Mouse (Mus musculus): Measurements from ENCODE around the gene Tspan32. TPM values are rescaled to one million over a fixed set of nuclear protein-coding genes. Genes with fewer than 3 reads are reported as not detected.

The Tspan32 gene
- polyA plus RNA-seq (2015; fragmentation: Illumina TruSeq; extraction: RNeasy Lipid Tissue Mini Kit (QIAGEN cat#74804); ENCODE audit: insufficient read depth, low replicate concordance), result 157 TPM

DNA sequence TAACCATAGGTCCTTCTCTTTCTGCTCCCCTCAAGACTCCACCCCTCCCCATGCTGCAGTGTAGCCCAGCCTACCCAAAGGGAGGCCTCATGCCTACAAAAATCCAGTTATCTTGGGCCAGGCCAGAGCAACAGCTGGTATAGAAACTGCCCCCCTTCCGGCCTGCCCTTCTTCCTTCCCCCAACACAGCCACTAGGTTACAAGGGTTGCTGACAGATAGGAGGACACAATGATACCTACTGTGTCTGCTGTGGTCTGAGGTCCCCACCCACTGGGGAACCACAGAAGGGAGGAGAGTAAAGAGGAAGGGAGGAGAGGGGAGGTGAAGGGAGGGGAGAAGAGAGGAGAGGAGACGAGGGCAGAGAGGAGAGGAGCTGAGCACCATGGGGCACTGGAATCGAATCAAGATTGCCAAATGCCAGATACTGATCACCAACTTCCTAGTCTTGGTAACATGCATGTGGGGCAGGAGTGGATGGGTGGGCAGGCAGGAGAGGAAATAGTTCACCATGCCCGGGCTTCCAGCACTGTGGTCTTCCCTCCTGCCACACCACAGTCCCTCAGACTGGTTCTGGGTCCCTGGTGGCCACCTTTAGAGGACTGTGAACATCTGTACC, at the start of gene Tspan32:
TSS of gene Tspan32 (plus strand) at position 320 of the 617 bp plus-strand sequence.

DNA sequence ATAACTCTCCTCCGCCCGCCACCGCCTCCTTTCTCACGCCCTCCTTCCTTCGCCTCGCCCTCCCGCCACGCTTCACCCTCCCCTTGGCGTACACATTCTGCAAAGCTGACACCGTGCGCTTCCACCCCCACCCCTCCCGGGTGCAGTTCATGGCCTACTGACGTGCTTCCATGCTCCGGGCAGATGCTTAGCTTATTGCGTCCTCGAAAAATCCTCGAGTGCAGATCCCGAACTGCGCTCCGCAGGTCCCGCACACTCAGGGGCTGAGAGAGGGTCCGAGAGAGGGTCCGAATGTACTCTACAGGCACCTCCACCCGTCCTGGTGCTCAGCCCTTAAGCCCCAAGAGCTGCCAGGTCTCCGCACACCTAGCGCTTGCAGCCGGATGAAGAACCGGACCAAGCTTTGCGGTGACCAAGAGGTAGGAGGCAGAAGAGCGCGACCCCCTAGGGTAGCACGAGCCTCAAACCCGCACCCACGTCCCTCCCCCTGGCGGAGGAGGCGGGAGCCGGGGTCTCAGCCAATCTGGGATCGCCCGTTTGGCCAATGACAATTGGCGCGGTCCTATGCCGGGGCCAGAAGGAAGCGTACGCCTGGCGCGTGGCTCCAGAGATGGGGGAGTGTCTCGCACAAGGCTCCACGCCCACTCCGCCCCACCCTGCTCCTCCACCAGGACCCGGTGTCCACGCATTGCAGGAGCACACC, 35.9 kb upstream of the Tspan32 start, which contains the start of gene Ascl2:
TSS of gene Ascl2 (minus strand) at position 456 of the 703 bp plus-strand sequence.

DNA sequence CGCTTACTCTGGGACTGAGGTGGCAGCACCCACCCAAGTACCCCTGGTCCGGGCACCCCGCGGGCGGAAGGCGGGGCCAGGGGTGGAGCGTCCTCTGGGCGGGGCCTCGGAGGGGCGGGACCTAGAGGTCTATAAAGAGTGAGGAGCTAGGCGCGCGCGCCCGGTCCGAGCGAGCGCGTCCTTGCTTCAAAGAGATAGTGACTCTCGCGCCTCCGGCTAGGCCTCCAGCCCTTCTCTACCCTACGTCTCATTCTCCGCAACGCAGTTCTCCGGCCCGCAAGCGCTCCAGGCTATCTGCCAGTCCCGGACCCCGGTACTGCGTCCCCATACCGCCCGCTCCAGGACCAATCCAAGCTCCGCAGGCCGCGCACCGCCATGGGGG, 47.8 kb downstream of the Tspan32 start, which contains the start of gene Cd81:
TSS of gene Cd81 (plus strand) at position 114 of the 382 bp plus-strand sequence.

GRCm38 (mm10) chr7:143068882-143069591, 64.2 kb downstream of the Tspan32 start, which contains the start of gene Tssc4:
TSS of gene Tssc4 (plus strand) at chr7:143069249.

Other genes starting within 250 kb of the Tspan32 start
- not detected for gene Th, start 73.9 kb upstream of the Tspan32 start, polyA plus RNA-seq (2015; fragmentation: Illumina TruSeq; extraction: RNeasy Lipid Tissue Mini Kit (QIAGEN cat#74804); ENCODE audit: insufficient read depth, low replicate concordance)
- not detected for gene Ascl2, start 35.8 kb upstream of the Tspan32 start, polyA plus RNA-seq (2015; fragmentation: Illumina TruSeq; extraction: RNeasy Lipid Tissue Mini Kit (QIAGEN cat#74804); ENCODE audit: insufficient read depth, low replicate concordance)
- gene Cd81, start 47.7 kb downstream of the Tspan32 start, polyA plus RNA-seq (2015; fragmentation: Illumina TruSeq; extraction: RNeasy Lipid Tissue Mini Kit (QIAGEN cat#74804); ENCODE audit: insufficient read depth, low replicate concordance), result 194 TPM
- 8.1 TPM for gene Tssc4, start 64.2 kb downstream of the Tspan32 start, polyA plus RNA-seq (2015; fragmentation: Illumina TruSeq; extraction: RNeasy Lipid Tissue Mini Kit (QIAGEN cat#74804); ENCODE audit: insufficient read depth, low replicate concordance)
- 0.51 TPM for gene Trpm5, start 89.6 kb downstream of the Tspan32 start, polyA plus RNA-seq (2015; fragmentation: Illumina TruSeq; extraction: RNeasy Lipid Tissue Mini Kit (QIAGEN cat#74804); ENCODE audit: insufficient read depth, low replicate concordance)
- gene Kcnq1, start 101.3 kb downstream of the Tspan32 start, polyA plus RNA-seq (2015; fragmentation: Illumina TruSeq; extraction: RNeasy Lipid Tissue Mini Kit (QIAGEN cat#74804); ENCODE audit: insufficient read depth, low replicate concordance), result 1.1 TPM